Mouse (Mus musculus) CH12.LX (cell line): ENCODE measurements around the gene Bsg. TPM values are rescaled to one million over a fixed set of nuclear protein-coding genes. Genes with fewer than 3 reads are reported as not detected.

ENCODE experiments used
- DNase-seq: peaks from one replicate; pipeline ENCODE4 v3.0.0-alpha.2; 2013; ENCODE audit errors: extremely low read depth
- H3K27ac ChIP-seq: 2 replicates; pipeline ENCODE4 v1.5.1; 2012; ENCODE audit warnings: low read depth, mild to moderate bottlenecking, control low read depth, moderate library complexity; ENCODE audit not compliant: insufficient read depth
- H3K27me3 ChIP-seq: replicated peaks from 2 replicates; pipeline ENCODE3; 2012; ENCODE audit warnings: inconsistent platforms
- H3K36me3 ChIP-seq, 2 experiments: replicated peaks in 1 of 2; 2 replicates each; pipeline versions ENCODE3 to v1.6.1; 2012; ENCODE audit warnings: inconsistent platforms in 1 of 2, low read length in 1 of 2, mild to moderate bottlenecking in 1 of 2, mixed read lengths in 1 of 2, moderate library complexity in 1 of 2; ENCODE audit not compliant: control insufficient read depth in 1 of 2, insufficient read depth in 1 of 2
- H3K4me1 ChIP-seq, 2 experiments: 2 replicates each; pipeline ENCODE4 v1.6.1; 2012; ENCODE audit warnings: inconsistent platforms in 1 of 2, moderate library complexity in 1 of 2; ENCODE audit not compliant: insufficient read depth in 2 of 2, control insufficient read depth in 1 of 2
- H3K4me2 ChIP-seq: 2 replicates; pipeline ENCODE4 v1.6.1; 2012; ENCODE audit warnings: low read depth, mild to moderate bottlenecking, control low read depth; ENCODE audit not compliant: poor library complexity, insufficient read depth, severe bottlenecking
- H3K4me3 ChIP-seq, 3 experiments: fragments of 150-350 bp in 1 of 3; sonication (generic) in 1 of 3; replicated peaks in 1 of 3; 2 replicates each; pipeline versions ENCODE3 to v1.5.1; 2011 to 2012; ENCODE audit warnings: low read depth in 2 of 3, low read length in 2 of 3, mild to moderate bottlenecking in 2 of 3, moderate library complexity in 2 of 3, control low read depth in 1 of 3, improper control_type of control experiment in 1 of 3, inconsistent platforms in 1 of 3, mixed read lengths in 1 of 3; ENCODE audit not compliant: poor library complexity in 1 of 3
- H3K79me2 ChIP-seq: replicated peaks from 2 replicates; pipeline ENCODE4 v1.6.1; 2012; ENCODE audit warnings: mild to moderate bottlenecking, moderate library complexity; ENCODE audit not compliant: control insufficient read depth, poor library complexity, insufficient read depth, severe bottlenecking; ENCODE audit errors: extremely low read depth
- H3K9ac ChIP-seq: 2 replicates; pipeline ENCODE4 v1.6.1; 2012; ENCODE audit warnings: low read depth, mild to moderate bottlenecking, control low read depth, moderate library complexity; ENCODE audit not compliant: insufficient read depth
- H3K9me3 ChIP-seq: replicated peaks from 2 replicates; pipeline ENCODE3; 2012; ENCODE audit warnings: low read length, inconsistent platforms, mixed read lengths
- BHLHE40 ChIP-seq: IDR thresholded peaks from 2 replicates; pipeline ENCODE4 v1.6.1; 2011; ENCODE audit warnings: mild to moderate bottlenecking, low read depth, low read length, improper control_type of control experiment
- CHD1 ChIP-seq: IDR thresholded peaks from 2 replicates; pipeline ENCODE4 v1.6.1; 2012; ENCODE audit warnings: low read depth, low read length, improper control_type of control experiment, inconsistent platforms
- CHD2 ChIP-seq: IDR thresholded peaks from 2 replicates; pipeline ENCODE4 v1.6.1; 2011; ENCODE audit warnings: low read length, improper control_type of control experiment
- E2F4 ChIP-seq: IDR thresholded peaks from 2 replicates; pipeline ENCODE4 v1.6.1; 2011; ENCODE audit warnings: low read depth, low read length, improper control_type of control experiment; ENCODE audit not compliant: insufficient replicate concordance
- ELF1 ChIP-seq: IDR thresholded peaks from 2 replicates; pipeline ENCODE4 v1.6.1; 2014; ENCODE audit warnings: low read depth, mild to moderate bottlenecking, inconsistent platforms, low read length, improper control_type of control experiment
- EP300 ChIP-seq: IDR thresholded peaks from 2 replicates; pipeline ENCODE4 v1.6.1; 2011; ENCODE audit warnings: low read length, improper control_type of control experiment
- JUN ChIP-seq: IDR thresholded peaks from 2 replicates; pipeline ENCODE4 v1.6.1; 2011; ENCODE audit warnings: low read depth, mild to moderate bottlenecking, low read length, improper control_type of control experiment, moderate library complexity; ENCODE audit not compliant: insufficient read depth
- JUND ChIP-seq: conservative IDR thresholded peaks from 2 replicates; pipeline ENCODE4 v1.6.1; 2011; ENCODE audit warnings: low read depth, low read length, improper control_type of control experiment
- MAFK ChIP-seq: IDR thresholded peaks from 2 replicates; pipeline ENCODE4 v1.6.1; 2011; ENCODE audit warnings: low read length, improper control_type of control experiment; ENCODE audit not compliant: insufficient replicate concordance
- MAZ ChIP-seq: IDR thresholded peaks from 2 replicates; pipeline ENCODE4 v1.6.1; 2012; ENCODE audit warnings: low read depth, mild to moderate bottlenecking, inconsistent platforms, low read length, improper control_type of control experiment, moderate library complexity
- MEF2A ChIP-seq: IDR thresholded peaks from 2 replicates; pipeline ENCODE4 v1.6.1; 2014; ENCODE audit warnings: low read depth, mild to moderate bottlenecking, inconsistent platforms, low read length, improper control_type of control experiment, borderline replicate concordance
- MXI1 ChIP-seq: IDR thresholded peaks from 2 replicates; pipeline ENCODE4 v1.6.1; 2011; ENCODE audit warnings: mild to moderate bottlenecking, low read depth, low read length, improper control_type of control experiment
- MYC ChIP-seq: IDR thresholded peaks from 2 replicates; pipeline ENCODE4 v1.6.1; 2011; ENCODE audit warnings: low read depth, mild to moderate bottlenecking, improper control_type of control experiment, low read length
- POLR2A ChIP-seq: IDR thresholded peaks from 2 replicates; pipeline ENCODE4 v1.6.1; 2011; ENCODE audit warnings: low read depth, mild to moderate bottlenecking, improper control_type of control experiment, low read length
- POLR2AphosphoS2 ChIP-seq: IDR thresholded peaks from 2 replicates; pipeline ENCODE4 v1.6.1; 2011; ENCODE audit warnings: low read depth, low read length, improper control_type of control experiment
- SIN3A ChIP-seq: IDR thresholded peaks from 2 replicates; pipeline ENCODE4 v1.6.1; 2012; ENCODE audit warnings: low read length, improper control_type of control experiment, inconsistent platforms
- SMC3 ChIP-seq: IDR thresholded peaks from 2 replicates; pipeline ENCODE4 v1.6.1; 2011; ENCODE audit warnings: low read depth, low read length, improper control_type of control experiment
- TCF12 ChIP-seq: IDR thresholded peaks from 2 replicates; pipeline ENCODE4 v1.6.1; 2014; ENCODE audit warnings: low read depth, mild to moderate bottlenecking, inconsistent platforms, low read length, improper control_type of control experiment
- ZKSCAN1 ChIP-seq: IDR thresholded peaks from 2 replicates; pipeline ENCODE4 v1.6.1; 2012; ENCODE audit warnings: low read depth, inconsistent platforms, low read length, improper control_type of control experiment, borderline replicate concordance
- ZMIZ1 ChIP-seq: IDR thresholded peaks from 2 replicates; pipeline ENCODE4 v1.6.1; 2012; ENCODE audit warnings: low read depth, mild to moderate bottlenecking, inconsistent platforms, low read length, improper control_type of control experiment
- dilution Hi-C: fragments of 300-500 bp; cut with MboI; formaldehyde crosslinking; loops from 2 replicates; pipeline ENCODE4 v1.14.3; 2020; ENCODE audit warnings: low sequenced_read_pairs; ENCODE audit not compliant: extremely low pct_unique_long_range_greater_than_20kb, extremely low pct_ligation_motif_present
- in situ Hi-C: fragments of 300-500 bp; cut with MboI; formaldehyde crosslinking; loops from 3 replicates; pipeline ENCODE4 v1.14.3; 2019; ENCODE audit warnings: low sequenced_read_pairs, low pct_ligation_motif_present, low pct_unique_long_range_greater_than_20kb, mixed read lengths
- polyA plus RNA-seq: library from polyadenylated mRNA; unstranded; fragments of >175 nt; gene quantifications from 2 replicates; pipeline ENCODE4 v1.2.1, GENCODE M21; 2012; ENCODE audit warnings: low read depth; ENCODE audit not compliant: insufficient read length
- total RNA-seq, 2 experiments: library from RNA; depleted of rRNA; stranded (reverse); fragments of 300-350 nt in 1 of 2; fragments of >200 nt in 1 of 2; gene quantifications; 2 replicates each; pipeline ENCODE4 v1.2.3; 2012 to 2014

Gene Bsg
- total and polyA plus RNA-seq, 3 experiments, result 360 to 710 (median 421) TPM

DNA sequence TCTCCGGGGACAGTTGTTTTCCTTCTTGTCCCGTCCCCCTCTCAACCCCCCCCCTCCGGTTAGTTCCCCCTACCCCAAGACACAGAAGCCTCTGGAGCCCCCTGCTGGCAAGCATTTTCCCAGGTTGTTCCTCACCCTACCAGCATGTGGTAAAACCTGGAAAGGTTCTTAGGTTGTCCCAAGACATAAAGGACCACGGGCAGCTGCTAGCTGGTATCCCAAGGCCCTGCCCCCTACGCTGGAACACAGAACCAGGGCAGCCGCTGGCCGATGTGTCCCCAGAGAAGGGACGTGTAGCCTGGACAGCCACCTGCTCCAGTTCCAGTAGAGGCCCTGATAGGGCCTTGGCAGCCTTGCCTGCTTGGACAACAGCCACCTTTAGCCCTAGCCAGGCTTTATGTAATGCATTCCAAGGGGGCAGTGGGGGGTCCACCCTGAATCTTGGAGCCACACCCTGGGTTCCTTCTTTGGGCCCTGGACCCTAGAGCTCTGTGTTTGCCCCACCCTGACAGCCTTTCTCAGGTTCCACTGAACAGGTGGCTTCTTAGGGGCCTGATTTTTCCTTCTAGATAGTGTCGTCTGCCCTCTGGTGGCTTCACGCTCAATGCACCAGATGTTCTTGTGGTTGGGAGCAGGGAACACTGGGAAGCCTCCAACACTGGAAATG, 21.2 kb upstream of the Bsg start (continued):
- TF ChIP-seq CHD2 (no peak), SIN3A (peak; percentile 23; the same call in 1 of the 2 replicates), ZKSCAN1 (no peak), EP300 (no peak), ELF1 (no peak), POLR2AphosphoS2 (no peak), JUND (no peak), MEF2A (no peak)

DNA sequence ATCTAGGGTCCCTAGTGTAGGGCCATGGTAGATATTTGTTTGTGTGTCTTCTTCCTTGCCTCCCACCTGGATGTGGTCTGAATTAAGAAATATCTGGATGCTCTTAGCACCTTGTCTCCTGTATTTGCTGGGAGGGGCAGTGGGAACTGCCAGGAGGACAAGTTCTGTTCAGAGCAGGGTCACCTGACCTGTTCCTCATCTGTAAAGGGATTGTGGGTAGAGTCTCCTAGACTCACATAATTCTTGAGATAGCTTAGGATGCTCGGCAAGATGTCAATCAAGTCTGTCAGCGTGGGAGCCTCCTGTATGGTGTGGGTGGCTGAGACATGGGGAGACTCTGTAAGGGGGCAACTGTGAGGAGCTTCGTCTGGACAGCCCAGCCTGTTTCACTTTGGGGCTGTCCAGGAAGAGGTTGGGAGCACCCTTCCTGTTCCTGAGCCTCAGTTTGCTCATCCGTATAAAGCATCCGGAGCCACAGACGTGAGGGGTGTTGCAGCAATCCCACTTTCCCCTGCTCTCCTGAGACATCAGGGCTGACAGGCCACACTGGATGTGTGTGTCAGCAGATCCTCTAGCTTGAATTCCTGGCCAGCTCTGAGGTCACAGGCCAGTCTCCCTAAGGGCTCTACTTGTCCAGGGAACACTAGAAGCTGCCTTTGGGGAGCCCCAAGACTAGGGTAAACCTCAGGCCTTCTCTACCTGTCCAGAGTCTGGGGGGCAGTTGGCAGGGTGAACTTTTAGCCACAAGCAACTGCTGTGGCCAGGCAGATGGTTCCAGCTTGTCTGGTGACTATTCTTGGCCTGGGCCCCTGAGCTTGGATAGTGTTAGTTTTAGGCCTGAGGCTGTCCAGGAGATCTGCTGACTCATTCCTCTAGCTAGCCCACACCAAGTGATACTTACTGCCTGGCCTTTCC, 20.3 kb upstream of the Bsg start:
- no peak for DNase-seq
- Histone ChIP-seq H3K27me3 (no peaks in the 10 kb centered on the region), H3K4me1 (peaks cover 24 to 41% of the 10 kb centered on the region in 2 experiments), H3K27ac (peak overlapping the region; percentile 26), H3K4me3 (peak overlapping the region; percentile 92 to 98 (median 93)), H3K79me2 (peaks cover 31% of the 10 kb centered on the region), H3K9ac (peak overlapping the region; percentile 97), H3K9me3 (no peaks in the 10 kb centered on the region), H3K4me2 (peak overlapping the region; percentile 69), H3K36me3 (peaks cover 43 to 56% of the 10 kb centered on the region in 2 experiments)
- dilution Hi-C loops (no loop called here), in situ Hi-C loops (no loop called here)
- TF ChIP-seq CHD1 (no peak), MAZ (no peak), MAFK (no peak), E2F4 (no peak), ZMIZ1 (no peak), MYC (no peak), ELF1 (no peak), MEF2A (no peak), JUN (no peak), EP300 (no peak), SMC3 (no peak), POLR2AphosphoS2 (no peak), MXI1 (no peak), POLR2A (no peak), TCF12 (no peak), CHD2 (no peak), BHLHE40 (no peak)
